Mouse (Mus musculus) inflammation-experienced regulatory T-cells (primary cell): ENCODE data around the gene Ccdc39. TPM values are rescaled to one million over a fixed set of nuclear protein-coding genes. Genes with fewer than 3 reads are reported as not detected.

Experiments used
- polyA plus RNA-seq, 2 experiments: library from polyadenylated mRNA; unstranded; fragments of 100-300 nt; shearing (Covaris generic); gene quantifications; one replicate each; pipeline ENCODE4 v1.2.1; 2017

The Ccdc39 gene
- under 1 TPM; 0.14 to 0.56 TPM for polyA plus RNA-seq

GRCm38 (mm10) chr3:33843801-33844632 lies at the start of gene Ccdc39:
TSS of gene Ccdc39 (minus strand) at chr3:33844310.

GRCm38 (mm10) chr3:33799617-33800512 lies 44.2 kb downstream of the Ccdc39 start, which contains the start of gene Ttc14:
TSS of gene Ttc14 (plus strand) at chr3:33799832.

Other genes starting within 250 kb of the Ccdc39 start
- 100 to 1,000 TPM; 153 to 171 TPM for gene Ttc14, start 44.5 kb downstream of the Ccdc39 start, polyA plus RNA-seq
- 10 to 100 TPM; 42.8 to 46.2 TPM for gene Fxr1, start 175.6 kb upstream of the Ccdc39 start, polyA plus RNA-seq
- gene Dnajc19, start 237.0 kb upstream of the Ccdc39 start, polyA plus RNA-seq, result 100 to 1,000 TPM; 110 to 139 TPM